Mouse (Mus musculus) central nervous system, embryonic 14 days (tissue): ENCODE data around the gene Esp24. TPM values are rescaled to one million over a fixed set of nuclear protein-coding genes. Genes with fewer than 3 reads are reported as not detected.

Experiments
- polyA plus RNA-seq: library from polyadenylated mRNA; depleted of rRNA; stranded (reverse); fragments of >200 nt; gene quantifications from 2 replicates; pipeline ENCODE4 v1.2.3, GENCODE M21; 2012; rRNA removed

Gene Esp24
- not detected in 2 replicates for polyA plus RNA-seq

DNA sequence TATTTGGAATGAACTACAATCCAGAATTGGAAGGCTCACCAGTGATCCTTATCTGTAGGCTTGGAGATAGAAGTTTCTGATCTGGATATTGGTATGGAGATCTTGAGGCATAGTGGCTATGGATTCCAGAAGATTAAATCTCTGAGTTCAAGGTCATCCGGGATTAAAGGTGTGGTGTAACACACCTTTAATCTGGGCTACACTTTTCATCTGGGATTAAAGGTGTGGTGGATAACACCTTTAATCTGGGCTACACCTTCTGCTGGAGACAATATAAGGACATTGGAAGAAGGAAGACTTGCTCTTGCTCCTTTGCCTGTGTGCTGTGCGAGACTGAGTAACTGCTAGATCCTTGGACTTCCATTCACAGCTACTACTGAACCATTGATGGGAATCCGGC is at the start of gene Esp24:
Gene Esp24 (plus strand): TSS at position 301 of the 400 bp plus-strand sequence.

DNA sequence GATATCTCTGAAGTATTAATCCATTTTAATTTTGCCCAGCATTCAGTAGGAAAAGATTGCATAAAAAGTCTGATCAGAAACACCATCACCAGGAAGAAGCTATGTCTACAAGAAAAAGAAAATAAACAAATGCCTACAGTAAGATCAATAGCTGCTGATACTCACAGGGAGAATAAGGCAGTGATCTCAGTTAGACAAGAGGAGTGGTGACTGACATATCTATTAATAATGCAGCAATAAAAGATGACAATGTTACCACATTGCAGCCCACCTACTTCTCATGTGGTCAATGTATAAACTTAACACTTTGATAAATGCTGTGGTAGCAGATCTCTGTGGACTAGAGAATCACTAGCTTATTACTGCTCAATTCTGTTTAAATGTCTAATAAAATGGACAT is 6.7 kb downstream of the Esp24 start, which contains the start of gene Gm21903:
Gene Gm21903 (minus strand): TSS at position 101 of the 400 bp plus-strand sequence.

DNA sequence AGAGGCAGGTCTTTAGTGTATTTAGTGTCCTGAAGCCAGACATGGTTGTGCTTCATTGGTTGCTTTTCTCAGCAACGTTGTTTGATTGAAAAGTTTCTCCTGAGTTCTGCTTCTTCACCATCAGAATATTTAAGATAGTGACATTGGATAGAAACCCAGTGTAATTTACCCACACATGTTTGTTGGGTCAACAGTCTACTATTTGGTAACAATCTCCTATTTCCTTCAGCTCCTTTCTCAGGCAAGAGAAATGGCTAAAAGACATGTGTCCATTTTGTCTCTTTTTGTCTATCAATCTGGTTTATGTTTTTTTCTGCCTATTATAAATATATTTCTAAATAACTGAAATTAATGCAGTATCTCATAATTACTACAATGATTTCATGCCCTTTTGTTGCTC is 40.4 kb downstream of the Esp24 start, which contains the start of gene Esp23:
Gene Esp23 (minus strand): TSS at position 101 of the 400 bp plus-strand sequence.

Other genes with a start within 250 kb of the Esp24 start
- gene Gm21903, start 6.6 kb downstream of the Esp24 start, polyA plus RNA-seq: not detected in 2 replicates
- gene Esp23, start 40.3 kb downstream of the Esp24 start, polyA plus RNA-seq: not detected in 2 replicates
- gene Esp22, start 58.6 kb downstream of the Esp24 start, polyA plus RNA-seq: not detected in 2 replicates